Mouse (Mus musculus) heart, embryonic 11.5 days (tissue): ENCODE measurements around the gene Slc7a6os. TPM values are rescaled to one million over a fixed set of nuclear protein-coding genes. Genes with fewer than 3 reads are reported as not detected.

ENCODE experiments used
- ATAC-seq: fragments of 200-750 bp; cut with Nextera tagmentation; replicated peaks from 2 replicates; pipeline ENCODE4 v1.8.0; 2017; ENCODE audit warnings: moderate library complexity; ENCODE audit not compliant: insufficient number of reproducible peaks, low FRiP score, low TSS enrichment
- H3K27ac ChIP-seq: fragments of 300-500 bp; sonication (generic); 2 replicates; pipeline ENCODE4 v1.5.1; 2014; ENCODE audit warnings: mild to moderate bottlenecking, low read depth, low read length
- H3K27me3 ChIP-seq: fragments of 300-500 bp; sonication (generic); 2 replicates; pipeline ENCODE4 v1.6.1; 2014; ENCODE audit warnings: mild to moderate bottlenecking, low read length, mixed read lengths; ENCODE audit not compliant: control insufficient read depth, insufficient read depth
- H3K36me3 ChIP-seq: fragments of 300-500 bp; sonication (generic); 2 replicates; pipeline ENCODE4 v1.6.1; 2014; ENCODE audit warnings: mild to moderate bottlenecking, low read length, moderate library complexity, mixed read lengths; ENCODE audit not compliant: control insufficient read depth, insufficient read depth
- H3K4me1 ChIP-seq: fragments of 300-500 bp; sonication (generic); 2 replicates; pipeline ENCODE4 v1.6.1; 2014; ENCODE audit warnings: low read length; ENCODE audit not compliant: control insufficient read depth, insufficient read depth
- H3K4me2 ChIP-seq: fragments of 300-500 bp; sonication (generic); 2 replicates; pipeline ENCODE4 v1.6.1; 2014; ENCODE audit warnings: mild to moderate bottlenecking, moderate library complexity
- H3K4me3 ChIP-seq: fragments of 300-500 bp; sonication (generic); 2 replicates; pipeline ENCODE4 v1.5.1; 2014; ENCODE audit warnings: low read depth, low read length
- H3K9ac ChIP-seq: fragments of 300-500 bp; sonication (generic); 2 replicates; pipeline ENCODE4 v1.6.1; 2014; ENCODE audit warnings: mild to moderate bottlenecking, low read depth, low read length, moderate library complexity
- H3K9me3 ChIP-seq: fragments of 300-500 bp; sonication (generic); replicated peaks from 2 replicates; pipeline ENCODE4 v1.6.1; 2016; ENCODE audit warnings: low read length; ENCODE audit not compliant: control insufficient read depth
- WGBS: fragments of 180-500 bp; shearing (Covaris S2); extraction: QIAGEN DNeasy Blood & Tissue Kit; methylation state at CpG from one replicate; pipeline ENCODE4 v1.1.7; 2014; ENCODE audit not compliant: insufficient replicate concordance; 5-methylcytosine and 5-hydroxymethylcytosine counted together
- polyA plus RNA-seq: library from polyadenylated mRNA; unstranded; fragments of >200 nt; fragmentation: Nextera tagmentation; extraction: Ambion mirVana; gene quantifications from 2 replicates; pipeline ENCODE4 v1.2.1, GENCODE M21; 2014

Gene Slc7a6os
- polyA plus RNA-seq, 1 experiment from 2014 or later = 31.7 TPM

GRCm38 (mm10) chr8:106169017-106169933 lies 41.5 kb downstream of the Slc7a6os start:
- peaks cover 3% of the 10 kb centered on the region; the same call in 1 of the 2 replicates for H3K4me1 ChIP-seq
- peak; percentile 67; the same call in 1 of the 2 replicates for ATAC-seq
- H3K27me3 ChIP-seq = no peaks in the 10 kb centered on the region
- H3K36me3 ChIP-seq = no peaks in the 10 kb centered on the region
- H3K9me3 ChIP-seq = no peaks in the 10 kb centered on the region
- H3K9ac ChIP-seq = peak overlapping the region; percentile 93
- 1% methylated on average over 54 of the region's 54 CpGs for WGBS
- H3K27ac ChIP-seq = peak overlapping the region; percentile 82
- H3K4me3 ChIP-seq = peak overlapping the region; percentile 84
- peak overlapping the region; percentile 90 for H3K4me2 ChIP-seq

- peak; percentile 85 for ATAC-seq
- WGBS = 1% methylated on average over 58 of the region's 59 CpGs
Measured at GRCm38 (mm10) chr8:106168356-106169016, 42.2 kb downstream of the Slc7a6os start, which contains the start of gene Slc7a6. Gene Slc7a6, plus strand, starts transcription at chr8:106168857.

GRCm38 (mm10) chr8:106165460-106165859 lies 45.3 kb downstream of the Slc7a6os start:
- 39% methylated on average over 4 of the region's 4 CpGs for WGBS
- no peak for ATAC-seq

More at GRCm38 (mm10) chr8:106168356-106169016, 42.2 kb downstream of the Slc7a6os start, which contains the start of gene Slc7a6:
- H3K36me3 ChIP-seq = peaks cover 4% of the 10 kb centered on the region; the same call in 1 of the 2 replicates
- H3K27me3 ChIP-seq = no peaks in the 10 kb centered on the region
- peak within 1 kb of the TSS; percentile 90 for H3K4me2 ChIP-seq
- H3K9ac ChIP-seq = peak within 1 kb of the TSS; percentile 93
- no peaks in the 10 kb centered on the region for H3K9me3 ChIP-seq
- peaks cover 3% of the 10 kb centered on the region; the same call in 1 of the 2 replicates for H3K4me1 ChIP-seq
- peak within 1 kb of the TSS; percentile 84 for H3K4me3 ChIP-seq
- peak within 1 kb of the TSS; percentile 82 for H3K27ac ChIP-seq

GRCm38 (mm10) chr8:106163251-106163650 lies 47.5 kb downstream of the Slc7a6os start:
- peaks cover 3% of the 10 kb centered on the region; the same call in 1 of the 2 replicates for H3K4me1 ChIP-seq
- H3K36me3 ChIP-seq = peaks cover 15% of the 10 kb centered on the region
- WGBS = 80% methylated on average over 9 of the region's 9 CpGs
- H3K4me3 ChIP-seq = no peak overlapping the region
- no peak for ATAC-seq
- no peaks in the 10 kb centered on the region for H3K9me3 ChIP-seq
- H3K27me3 ChIP-seq = no peaks in the 10 kb centered on the region
- H3K27ac ChIP-seq = no peak overlapping the region
- H3K4me2 ChIP-seq = no peak overlapping the region
- no peak overlapping the region for H3K9ac ChIP-seq

More at GRCm38 (mm10) chr8:106165460-106165859, 45.3 kb downstream of the Slc7a6os start:
- Histone ChIP-seq H3K9ac (no peak overlapping the region), H3K9me3 (no peaks in the 10 kb centered on the region), H3K4me1 (peaks cover 3% of the 10 kb centered on the region; the same call in 1 of the 2 replicates), H3K4me3 (no peak overlapping the region), H3K27ac (no peak overlapping the region), H3K4me2 (no peak overlapping the region), H3K36me3 (peaks cover 15% of the 10 kb centered on the region), H3K27me3 (no peaks in the 10 kb centered on the region)

- H3K36me3 ChIP-seq = peaks cover 15% of the 10 kb centered on the region
- no peaks in the 10 kb centered on the region for H3K27me3 ChIP-seq
- no peaks in the 10 kb centered on the region for H3K4me1 ChIP-seq
- WGBS = 84% methylated on average over 6 of the region's 6 CpGs
- no peak for ATAC-seq
- no peaks in the 10 kb centered on the region for H3K9me3 ChIP-seq
- H3K9ac ChIP-seq = no peak overlapping the region
- H3K27ac ChIP-seq = no peak overlapping the region
- H3K4me2 ChIP-seq = no peak overlapping the region
- no peak overlapping the region for H3K4me3 ChIP-seq
Measured at GRCm38 (mm10) chr8:106159876-106160275, 50.9 kb downstream of the Slc7a6os start.

- H3K27me3 ChIP-seq = no peaks in the 10 kb centered on the region
- H3K9me3 ChIP-seq = no peaks in the 10 kb centered on the region
- peaks cover 3% of the 10 kb centered on the region; the same call in 1 of the 2 replicates for H3K4me1 ChIP-seq
- H3K27ac ChIP-seq = no peak overlapping the region
- H3K4me3 ChIP-seq = no peak overlapping the region
- ATAC-seq = no peak
- WGBS = 74% methylated on average over 10 of the region's 10 CpGs
- H3K4me2 ChIP-seq = no peak overlapping the region
- no peak overlapping the region for H3K9ac ChIP-seq
- peaks cover 10% of the 10 kb centered on the region for H3K36me3 ChIP-seq
Measured at GRCm38 (mm10) chr8:106158381-106158780, 52.4 kb downstream of the Slc7a6os start.

GRCm38 (mm10) chr8:106157419-106157818 lies 53.3 kb downstream of the Slc7a6os start:
- no peak overlapping the region for H3K27ac ChIP-seq
- no peak for ATAC-seq
- H3K27me3 ChIP-seq = no peaks in the 10 kb centered on the region
- peaks cover 7% of the 10 kb centered on the region; the same call in 1 of the 2 replicates for H3K36me3 ChIP-seq
- peaks cover 9% of the 10 kb centered on the region; the same call in 1 of the 2 replicates for H3K4me1 ChIP-seq
- no peak overlapping the region for H3K4me3 ChIP-seq
- no peaks in the 10 kb centered on the region for H3K9me3 ChIP-seq
- WGBS = 81% methylated on average over 1 of the region's 1 CpGs
- H3K9ac ChIP-seq = no peak overlapping the region
- no peak overlapping the region for H3K4me2 ChIP-seq

GRCm38 (mm10) chr8:106152876-106153275 lies 57.9 kb downstream of the Slc7a6os start:
- ATAC-seq = no peak
- H3K27ac ChIP-seq = no peak overlapping the region

More at GRCm38 (mm10) chr8:106152876-106153275, 57.9 kb downstream of the Slc7a6os start:
- no peak overlapping the region for H3K4me2 ChIP-seq
- H3K4me1 ChIP-seq = peaks cover 12% of the 10 kb centered on the region; the same call in 1 of the 2 replicates
- H3K36me3 ChIP-seq = no peaks in the 10 kb centered on the region
- H3K4me3 ChIP-seq = no peak overlapping the region
- 37% methylated on average over 4 of the region's 4 CpGs for WGBS
- H3K9ac ChIP-seq = no peak overlapping the region
- H3K27me3 ChIP-seq = no peaks in the 10 kb centered on the region
- no peaks in the 10 kb centered on the region for H3K9me3 ChIP-seq
